Mouse (Mus musculus): Measurements from ENCODE around the gene Cfap43.

Gene Cfap43

GRCm38 (mm10) chr19:47710376-47710775 lies 208.7 kb downstream of the Cfap43 start:
- no peak for DNase-seq (ENCODE audit: low spot score in 2 of 2)

GRCm38 (mm10) chr19:47705772-47706309 lies 213.2 kb downstream of the Cfap43 start:
- no peak for DNase-seq (ENCODE audit: low spot score in 2 of 2)

- DNase-seq (ENCODE audit: low spot score in 2 of 2): no peak
These were observed 213.9 kb downstream of the Cfap43 start for GRCm38 (mm10) chr19:47705080-47705771.

GRCm38 (mm10) chr19:47700509-47700908 lies 218.6 kb downstream of the Cfap43 start:
- DNase-seq (ENCODE audit: low spot score in 2 of 2): no peak

- no peak for DNase-seq (ENCODE audit: low spot score in 2 of 2)
These were observed 219.3 kb downstream of the Cfap43 start for GRCm38 (mm10) chr19:47699743-47700142.

- DNase-seq (ENCODE audit: low spot score in 2 of 2): no peak
These were observed 220.8 kb downstream of the Cfap43 start for GRCm38 (mm10) chr19:47698266-47698665.

- no peak for DNase-seq (ENCODE audit: low spot score in 2 of 2)
These were observed 222.0 kb downstream of the Cfap43 start for GRCm38 (mm10) chr19:47697067-47697466.

GRCm38 (mm10) chr19:47696411-47696810 lies 222.7 kb downstream of the Cfap43 start:
- DNase-seq (ENCODE audit: low spot score in 2 of 2): no peak

- DNase-seq (ENCODE audit: low spot score in 2 of 2): no peak
These were observed 223.4 kb downstream of the Cfap43 start for GRCm38 (mm10) chr19:47695725-47696124.

- no peak for DNase-seq (ENCODE audit: low spot score in 2 of 2)
These were observed 227.1 kb downstream of the Cfap43 start, which contains the start of gene Col17a1 for GRCm38 (mm10) chr19:47691994-47692393. Col17a1 (minus strand) TSS chr19:47692094.

GRCm38 (mm10) chr19:47689592-47689991 lies 229.5 kb downstream of the Cfap43 start:
- DNase-seq (ENCODE audit: low spot score in 2 of 2): no peak
